Mouse (Mus musculus) adrenal gland, adult (tissue): ENCODE results near the gene BC107364.
A peak's percentile ranks its signal among the peaks of the same experiment; 100 is the strongest.
"Not testable (repeated sequence)": the region's sequence is repeated elsewhere in the genome, so short reads cannot be mapped to it uniquely, and the experiment has no call there.

Source experiments
- DNase-seq, 2 experiments: peaks; one replicate each; pipeline ENCODE4 v3.0.0; 2022 to 2023; ENCODE audit warnings: low spot score in 1 of 2; ENCODE audit not compliant: inconsistent age in 2 of 2

BC107364 gene

GRCm38 (mm10) chr3:96452262-96452661 is at the start of gene BC107364:
TSS of gene BC107364 (minus strand) at chr3:96452306.
- not testable (repeated sequence) for DNase-seq

- peak; percentile 88 to 98 for DNase-seq
Observed at GRCm38 (mm10) chr3:96501391-96502115, 49.4 kb upstream of the BC107364 start.

GRCm38 (mm10) chr3:96500691-96501265 is 48.7 kb upstream of the BC107364 start:
- DNase-seq, result peak; percentile 89 to 99

GRCm38 (mm10) chr3:96500289-96500621 is 48.1 kb upstream of the BC107364 start:
- peak; percentile 95 to 100 for DNase-seq

- peak; percentile 85 to 97 for DNase-seq
Observed at GRCm38 (mm10) chr3:96499481-96500288, 47.6 kb upstream of the BC107364 start.

GRCm38 (mm10) chr3:96498476-96499245 is 46.6 kb upstream of the BC107364 start:
- peak in 1 of 2 experiments; percentile 41 for DNase-seq

- DNase-seq, result peak; percentile 82 to 95
Observed at GRCm38 (mm10) chr3:96497451-96498028, 45.4 kb upstream of the BC107364 start.

GRCm38 (mm10) chr3:96496620-96497275 is 44.6 kb upstream of the BC107364 start:
- DNase-seq, result peak in 1 of 2 experiments; percentile 60

GRCm38 (mm10) chr3:96496216-96496615 is 44.1 kb upstream of the BC107364 start:
- no peak for DNase-seq

- no peak for DNase-seq
Observed at GRCm38 (mm10) chr3:96495490-96496210, 43.5 kb upstream of the BC107364 start.

- no peak for DNase-seq
Observed at GRCm38 (mm10) chr3:96494912-96495311, 42.8 kb upstream of the BC107364 start.

GRCm38 (mm10) chr3:96494456-96494855 is 42.4 kb upstream of the BC107364 start:
- DNase-seq, result not testable (repeated sequence)

GRCm38 (mm10) chr3:96489636-96490035 is 37.5 kb upstream of the BC107364 start:
- peak in 1 of 2 experiments; percentile 55 for DNase-seq

GRCm38 (mm10) chr3:96488907-96489629 is 37.0 kb upstream of the BC107364 start:
- DNase-seq, result peak; percentile 23 to 67

GRCm38 (mm10) chr3:96488290-96488906 is 36.3 kb upstream of the BC107364 start:
- DNase-seq, result not testable (repeated sequence)

- peak; percentile 34 to 78 for DNase-seq
Observed at GRCm38 (mm10) chr3:96487596-96488289, 35.6 kb upstream of the BC107364 start.

- peak in 1 of 2 experiments; percentile 54 for DNase-seq
Observed at GRCm38 (mm10) chr3:96486828-96487559, 34.9 kb upstream of the BC107364 start.
